Mouse (Mus musculus) bone marrow, adult 2 months (tissue): ENCODE results near the gene 1700025C18Rik. TPM values are rescaled to one million over a fixed set of nuclear protein-coding genes. Genes with fewer than 3 reads are reported as not detected.

ENCODE experiments used
- H3K27ac ChIP-seq: fragments of 200-500 bp; 2 replicates; pipeline ENCODE4 v1.5.1; 2012; ENCODE audit warnings: low read depth, mild to moderate bottlenecking, control low read depth, inconsistent platforms, low read length; ENCODE audit not compliant: control insufficient read depth, poor library complexity, insufficient read depth
- H3K4me1 ChIP-seq: fragments of 200-500 bp; 2 replicates; pipeline ENCODE4 v1.6.1; 2011; ENCODE audit warnings: low read length; ENCODE audit not compliant: control insufficient read depth, insufficient read depth
- H3K4me3 ChIP-seq: fragments of 200-500 bp; replicated peaks from 2 replicates; pipeline ENCODE3; 2011; ENCODE audit warnings: mild to moderate bottlenecking, low read depth, low read length, control low read depth; ENCODE audit not compliant: control insufficient read depth
- CTCF ChIP-seq: fragments of 200-500 bp; IDR thresholded peaks from 2 replicates; pipeline ENCODE4 v1.5.1; 2011; ENCODE audit warnings: low read length, control low read depth; ENCODE audit not compliant: control insufficient read depth, insufficient read depth
- POLR2A ChIP-seq: fragments of 200-500 bp; IDR thresholded peaks from 2 replicates; pipeline ENCODE4 v1.6.1; 2011; ENCODE audit warnings: low read depth, mild to moderate bottlenecking, control low read depth, low read length, borderline replicate concordance; ENCODE audit not compliant: control insufficient read depth
- WGBS: fragments of 180-500 bp; shearing (Covaris S2); methylation state at CpG from one replicate; pipeline ENCODE4 v1.1.7; 2018; 5-methylcytosine and 5-hydroxymethylcytosine counted together
- polyA plus RNA-seq: library from polyadenylated mRNA; stranded (reverse); fragments of >200 nt; gene quantifications from 2 replicates; pipeline ENCODE4 v1.2.4, GENCODE M21; 2011; ENCODE audit warnings: low replicate concordance; ENCODE audit not compliant: missing spikeins, insufficient read depth, insufficient read length

The 1700025C18Rik gene
- polyA plus RNA-seq, 1 experiment = not detected

- 17% methylated on average over 9 of the region's 9 CpGs for WGBS
- TF ChIP-seq POLR2A (no peak), CTCF (no peak)
- no peaks in the 10 kb centered on the region for H3K4me1 ChIP-seq
- H3K27ac ChIP-seq = no peak overlapping the region
- no peak overlapping the region for H3K4me3 ChIP-seq
These were observed 17.2 kb downstream of the 1700025C18Rik start for GRCm38 (mm10) chr2:165073381-165073781.

- Histone ChIP-seq H3K4me3 (no peak overlapping the region), H3K4me1 (no peaks in the 10 kb centered on the region), H3K27ac (no peak overlapping the region)
- TF ChIP-seq POLR2A (no peak), CTCF (peak; percentile 56)
- WGBS = 20% methylated on average over 23 of the region's 23 CpGs
These were observed 20.3 kb downstream of the 1700025C18Rik start for GRCm38 (mm10) chr2:165070096-165070816.

- WGBS = 57% methylated on average over 2 of the region's 2 CpGs
These were observed 21.7 kb downstream of the 1700025C18Rik start for GRCm38 (mm10) chr2:165068806-165069205.

GRCm38 (mm10) chr2:165064489-165064888 lies 26.1 kb downstream of the 1700025C18Rik start:
- TF ChIP-seq POLR2A = no peak
- no peak for TF ChIP-seq CTCF
- no peak overlapping the region for H3K27ac ChIP-seq
- 73% methylated on average over 7 of the region's 7 CpGs for WGBS
- peaks cover 2% of the 10 kb centered on the region for H3K4me1 ChIP-seq
- no peak overlapping the region for H3K4me3 ChIP-seq

More at GRCm38 (mm10) chr2:165068806-165069205, 21.7 kb downstream of the 1700025C18Rik start:
- Histone ChIP-seq H3K4me3 (no peak overlapping the region), H3K27ac (no peak overlapping the region), H3K4me1 (no peaks in the 10 kb centered on the region; the same call in 1 of the 2 replicates)
- TF ChIP-seq POLR2A (no peak), CTCF (no peak)

- TF ChIP-seq POLR2A (no peak), CTCF (no peak)
- no peak overlapping the region for H3K4me3 ChIP-seq
- peaks cover 2% of the 10 kb centered on the region for H3K4me1 ChIP-seq
- WGBS = 55% methylated on average over 16 of the region's 16 CpGs
- H3K27ac ChIP-seq = peak overlapping the region; percentile 9
These were observed 28.7 kb downstream of the 1700025C18Rik start for GRCm38 (mm10) chr2:165061638-165062433.

GRCm38 (mm10) chr2:165059961-165060360 lies 30.6 kb downstream of the 1700025C18Rik start:
- no peak overlapping the region for H3K4me3 ChIP-seq
- TF ChIP-seq CTCF (no peak), POLR2A (no peak)
- 75% methylated on average over 4 of the region's 4 CpGs for WGBS

GRCm38 (mm10) chr2:165056377-165057085 lies 34.0 kb downstream of the 1700025C18Rik start:
- Histone ChIP-seq H3K4me3 (peak overlapping the region; percentile 59), H3K4me1 (no peaks in the 10 kb centered on the region; the same call in 1 of the 2 replicates), H3K27ac (no peak overlapping the region)
- TF ChIP-seq POLR2A (no peak), CTCF (no peak)
- 40% methylated on average over 14 of the region's 14 CpGs for WGBS

More at GRCm38 (mm10) chr2:165059961-165060360, 30.6 kb downstream of the 1700025C18Rik start:
- Histone ChIP-seq H3K4me1 (peaks cover 2% of the 10 kb centered on the region), H3K27ac (no peak overlapping the region)
